Mouse (Mus musculus) mouse embryonic stem cell (cell line): Measurements from ENCODE around the gene Retreg1.

Experiments used
- in situ Hi-C, 2 experiments: fragments of 300-500 bp; cut with MboI; formaldehyde crosslinking; loops; 1 replicate in 1 of 2; 3 replicates in 1 of 2; pipeline ENCODE4 v1.14.3; 2019 to 2020; ENCODE audit warnings: low sequenced_read_pairs in 2 of 2, low pct_unique_long_range_greater_than_20kb in 1 of 2, mixed read lengths in 1 of 2; ENCODE audit not compliant: unreplicated experiment in 1 of 2

Gene Retreg1

DNA sequence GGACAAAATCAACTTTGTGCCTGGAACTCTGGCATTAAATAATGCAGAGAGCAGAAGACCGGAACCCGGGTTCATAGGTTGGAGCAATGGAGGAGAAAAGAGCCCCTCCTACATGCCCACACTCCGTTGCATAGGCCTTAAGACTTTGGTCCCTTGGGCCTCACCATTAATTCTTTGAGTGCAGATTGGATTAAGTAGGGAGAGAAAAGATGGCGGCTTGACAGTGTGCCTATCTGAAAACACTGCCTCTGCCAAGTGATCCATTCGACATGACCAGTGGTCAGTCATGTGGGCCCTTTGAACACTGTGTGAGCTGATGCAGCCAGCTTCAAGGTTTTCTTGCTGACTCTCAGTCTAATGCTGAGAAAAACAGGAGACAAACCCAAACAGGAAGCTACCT lies 87.7 kb downstream of the Retreg1 start:
- in situ Hi-C loops = no loop called here

DNA sequence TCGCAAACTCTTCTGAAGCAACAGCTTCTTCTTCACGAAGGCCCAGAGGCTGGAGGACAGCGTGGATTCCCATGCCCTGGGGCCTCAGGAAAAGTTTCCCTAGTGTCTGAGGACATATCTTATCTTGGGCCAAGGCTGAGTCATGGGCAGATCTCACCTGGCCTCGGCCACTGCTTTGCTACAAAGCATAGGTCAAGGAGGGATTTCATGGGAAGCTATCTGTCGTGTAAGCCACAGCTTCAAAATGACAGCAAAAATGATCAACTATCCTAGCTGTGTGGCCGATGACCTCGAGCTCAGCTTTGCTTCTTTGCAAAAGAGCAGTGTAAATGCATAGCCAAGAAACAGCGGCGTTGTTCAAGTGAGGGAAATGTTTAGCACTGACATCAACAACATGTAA lies 89.5 kb downstream of the Retreg1 start:
- in situ Hi-C loops = no loop called here

DNA sequence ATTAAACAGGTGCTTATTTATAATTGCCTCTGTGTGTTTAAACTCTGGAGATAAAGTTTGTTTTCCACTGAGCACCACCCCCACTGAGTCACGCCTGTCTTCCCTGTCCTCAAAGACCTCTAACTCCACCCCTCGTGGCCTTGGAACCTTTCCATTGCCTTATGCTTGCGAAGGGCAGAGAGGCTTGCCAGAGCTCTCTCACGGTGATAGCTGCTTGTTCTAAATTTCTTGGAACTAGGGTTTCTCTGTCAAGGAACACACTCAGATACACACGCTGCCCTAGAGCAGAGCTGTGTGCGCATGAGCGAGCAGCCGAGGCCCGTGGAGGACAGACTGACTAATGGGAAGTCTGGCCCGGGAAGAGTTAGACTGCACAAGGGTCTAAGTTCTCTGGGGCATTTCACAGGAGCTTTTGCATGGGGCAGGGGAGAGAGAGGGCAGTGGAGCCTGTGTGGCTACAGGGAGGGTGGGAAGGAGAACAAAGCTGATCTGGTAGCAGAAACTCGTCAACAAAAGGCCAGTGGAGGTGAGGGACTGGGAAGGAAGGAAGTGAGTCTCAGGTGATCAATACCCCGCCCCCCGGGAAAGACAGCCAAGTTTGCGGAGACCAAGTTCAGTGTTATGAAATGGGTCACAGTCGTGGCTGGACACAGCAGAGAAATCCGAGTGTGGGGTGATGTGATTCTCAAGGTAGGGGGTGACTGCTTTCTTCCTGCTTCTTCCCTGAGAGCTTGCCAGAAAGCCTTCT lies 90.1 kb downstream of the Retreg1 start:
- in situ Hi-C loops = no loop called here

DNA sequence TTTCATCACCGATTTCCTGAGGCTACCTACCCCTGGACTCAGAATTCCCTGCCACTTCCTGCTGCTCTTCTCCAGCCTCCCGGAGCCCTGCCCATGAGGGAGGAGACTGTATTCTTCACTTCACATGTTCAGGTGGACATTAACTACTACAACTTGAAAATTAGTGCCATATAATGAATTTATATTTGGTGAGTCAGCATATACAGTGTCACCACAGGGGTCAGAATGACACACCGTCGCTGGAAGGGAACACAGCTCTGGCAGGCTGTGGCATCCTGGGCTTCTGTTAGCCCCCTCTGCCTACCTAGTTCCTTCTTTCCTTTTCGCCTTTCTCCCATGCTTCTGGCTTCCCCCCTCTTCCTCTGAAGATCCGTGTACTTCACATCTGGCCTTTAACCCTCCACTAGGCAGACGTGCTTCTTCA lies 90.7 kb downstream of the Retreg1 start:
- in situ Hi-C loops = no loop called here

GRCm38 (mm10) chr15:25934411-25934810 lies 91.4 kb downstream of the Retreg1 start:
- in situ Hi-C loops = no loop called here

DNA sequence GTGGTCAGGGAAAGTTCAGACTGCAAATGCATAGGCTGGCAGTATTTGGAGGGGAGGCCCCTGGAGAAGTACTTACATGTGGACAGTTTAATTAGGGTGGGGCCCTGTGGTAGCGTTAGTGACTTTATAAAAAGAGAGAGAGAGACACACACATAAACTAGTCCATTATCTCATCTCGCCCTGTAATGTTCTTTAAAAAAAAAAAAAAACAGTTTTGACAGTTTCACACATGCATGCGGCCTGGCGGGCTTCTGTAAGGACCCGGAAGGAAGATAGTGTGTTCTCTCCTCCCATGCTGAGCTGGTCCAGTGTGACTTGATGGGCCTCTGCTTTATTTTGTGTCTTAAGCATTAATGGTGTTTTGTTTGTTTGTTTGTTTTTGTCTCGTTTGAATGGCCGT lies 95.5 kb downstream of the Retreg1 start:
- in situ Hi-C loops = no loop called here

- in situ Hi-C loops = no loop called here
These were observed 97.7 kb downstream of the Retreg1 start for GRCm38 (mm10) chr15:25940397-25941377.

DNA sequence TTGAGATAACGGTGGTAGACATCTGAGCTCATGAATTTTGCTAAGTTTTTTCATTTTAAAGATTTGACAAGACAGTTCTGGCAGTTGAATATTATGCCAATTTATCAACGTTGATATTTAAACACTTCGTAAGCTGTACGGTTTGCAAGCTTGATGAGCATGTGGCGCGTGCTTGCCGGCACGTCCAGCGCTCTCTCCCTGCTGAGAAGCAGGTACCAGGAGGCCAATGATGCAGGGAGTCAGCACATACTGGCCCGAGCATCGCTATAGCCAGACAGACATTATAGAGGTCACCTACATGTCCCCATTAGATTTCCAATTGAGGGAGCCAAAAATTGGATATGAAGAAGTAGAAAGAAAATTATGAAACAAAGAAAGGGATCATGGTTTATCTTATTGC lies 98.5 kb downstream of the Retreg1 start:
- in situ Hi-C loops = no loop called here

GRCm38 (mm10) chr15:25942415-25942814 lies 99.4 kb downstream of the Retreg1 start:
- in situ Hi-C loops = no loop called here

DNA sequence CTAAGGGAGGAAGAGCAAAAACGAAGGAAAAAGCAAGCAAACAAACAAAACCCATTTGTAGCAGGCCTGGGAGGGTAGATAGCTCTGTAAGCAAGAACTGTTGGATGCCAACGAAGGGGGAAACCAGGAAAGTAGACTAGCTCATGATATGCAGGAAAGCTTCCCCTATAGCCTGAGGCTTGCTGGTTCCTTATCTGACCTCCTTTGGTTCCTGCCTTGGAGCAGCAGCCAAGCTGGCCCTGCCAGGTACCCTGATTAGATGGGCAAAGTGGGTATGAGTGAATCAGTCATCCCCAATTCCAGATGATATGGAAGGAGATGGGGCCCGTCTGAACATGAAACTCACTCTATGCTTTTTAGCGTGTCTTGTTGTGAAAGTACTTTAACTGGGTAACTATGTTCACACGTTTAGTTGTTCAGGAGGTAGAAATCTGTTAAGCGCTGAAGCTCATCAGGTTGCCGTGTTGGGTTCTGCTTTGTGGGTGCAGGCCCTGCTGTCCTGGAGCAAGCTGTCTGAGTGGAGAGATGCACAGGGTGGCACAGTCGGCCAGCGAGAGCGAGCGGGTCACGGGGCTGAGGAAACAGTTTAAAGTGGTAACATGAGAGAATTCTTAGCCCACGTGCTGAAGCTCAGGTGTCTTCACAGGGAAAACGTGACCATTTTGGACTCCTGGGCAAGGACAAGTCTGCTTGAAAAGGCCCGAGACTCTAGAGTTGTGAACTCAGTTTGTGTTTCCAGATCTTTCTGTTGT lies 100.6 kb downstream of the Retreg1 start:
- in situ Hi-C loops = no loop called here

DNA sequence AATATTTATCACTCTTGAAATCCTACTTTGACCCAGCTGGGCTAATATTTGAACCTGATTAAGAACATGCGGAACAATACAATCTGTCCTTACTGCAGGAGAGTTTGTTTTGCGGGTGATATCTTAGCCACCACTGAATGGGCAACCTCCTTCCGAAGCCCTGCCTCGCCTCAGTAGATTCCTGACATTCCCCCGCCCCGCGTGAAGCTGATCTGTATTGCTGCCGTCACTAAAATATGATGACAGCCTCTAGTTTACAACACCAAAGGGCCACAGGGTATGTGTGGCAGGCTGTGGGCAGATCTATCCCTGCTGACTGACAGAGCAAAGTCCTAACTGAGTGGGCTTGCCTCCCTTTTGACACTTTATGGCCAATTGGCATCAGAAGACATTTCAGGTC lies 102.2 kb downstream of the Retreg1 start:
- in situ Hi-C loops = no loop called here

DNA sequence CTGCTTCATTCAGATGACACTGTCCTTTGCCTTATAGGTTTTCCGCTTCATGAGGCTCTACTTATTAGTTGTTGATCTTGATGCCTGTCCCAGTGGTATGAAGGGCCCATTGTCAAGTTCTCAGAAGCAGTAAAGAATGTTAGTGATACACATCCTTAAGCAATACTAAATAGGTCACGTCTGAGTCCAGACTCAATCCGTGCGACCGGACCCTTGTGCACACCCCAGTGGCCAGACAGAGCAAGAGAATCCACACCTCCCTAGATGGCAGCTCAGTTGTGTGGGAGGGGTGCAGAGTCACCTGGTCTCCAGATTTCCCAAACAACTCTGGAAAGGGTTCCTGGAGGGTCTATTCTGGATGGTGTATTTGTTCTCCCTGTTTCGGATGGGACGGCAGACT lies 103.5 kb downstream of the Retreg1 start:
- in situ Hi-C loops = no loop called here

GRCm38 (mm10) chr15:25947383-25947782 lies 104.4 kb downstream of the Retreg1 start:
- in situ Hi-C loops = no loop called here

- in situ Hi-C loops = no loop called here
These were observed 105.6 kb downstream of the Retreg1 start for GRCm38 (mm10) chr15:25948257-25949223.

GRCm38 (mm10) chr15:25949696-25950095 lies 106.7 kb downstream of the Retreg1 start:
- in situ Hi-C loops = loop anchor here in 1 of 2 experiments (25.0 kb wide), 1 partner anchor 512 kb away; no protein-coding TSS in a partner anchor

DNA sequence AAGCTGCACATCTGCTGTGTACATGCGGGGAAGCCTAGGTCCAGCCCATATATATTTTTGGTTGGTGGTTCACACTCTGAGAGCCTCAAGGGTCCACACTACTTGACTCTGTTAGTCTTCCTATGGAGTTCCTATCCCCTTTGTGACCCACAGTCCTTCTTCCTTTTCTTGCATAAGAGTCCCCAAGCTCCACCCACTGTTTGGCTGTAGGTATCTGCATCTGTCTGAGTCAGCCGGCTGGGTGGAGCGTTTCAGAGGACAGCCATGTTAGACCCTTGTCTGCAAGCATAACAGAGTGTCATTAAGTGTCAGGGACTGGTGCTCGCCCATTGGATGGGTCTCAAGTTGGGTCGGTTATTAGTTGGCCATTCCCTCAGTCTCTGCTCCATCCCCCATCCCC lies 107.6 kb downstream of the Retreg1 start:
- in situ Hi-C loops = loop anchor here in 1 of 2 experiments (25.0 kb wide), 1 partner anchor 513 kb away; no protein-coding TSS in a partner anchor

DNA sequence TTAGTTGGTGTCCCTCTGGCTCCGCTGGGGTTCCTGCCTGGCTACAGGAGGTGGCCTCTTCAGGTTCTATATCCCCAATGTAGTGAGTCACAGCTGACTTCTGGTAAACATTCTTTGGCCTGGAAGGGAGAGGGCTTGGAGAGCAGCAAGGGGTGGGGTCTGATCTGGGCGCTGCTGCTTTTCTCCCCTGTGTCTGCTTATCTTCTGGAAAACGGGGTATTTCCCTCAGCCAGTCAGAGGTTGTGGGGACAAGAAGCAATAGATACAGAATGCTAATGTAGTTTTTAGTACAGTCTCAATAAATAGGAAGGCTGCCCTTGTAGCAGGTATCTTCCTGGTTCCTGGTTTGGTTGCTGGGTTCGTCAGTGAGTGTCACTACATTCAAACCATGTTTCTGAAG lies 108.1 kb downstream of the Retreg1 start:
- in situ Hi-C loops = loop anchor here in 1 of 2 experiments (25.0 kb wide), 1 partner anchor 514 kb away; no protein-coding TSS in a partner anchor
